9 mouse cellular contexts compared by ENCODE assay signal in the genomic region with DNA sequence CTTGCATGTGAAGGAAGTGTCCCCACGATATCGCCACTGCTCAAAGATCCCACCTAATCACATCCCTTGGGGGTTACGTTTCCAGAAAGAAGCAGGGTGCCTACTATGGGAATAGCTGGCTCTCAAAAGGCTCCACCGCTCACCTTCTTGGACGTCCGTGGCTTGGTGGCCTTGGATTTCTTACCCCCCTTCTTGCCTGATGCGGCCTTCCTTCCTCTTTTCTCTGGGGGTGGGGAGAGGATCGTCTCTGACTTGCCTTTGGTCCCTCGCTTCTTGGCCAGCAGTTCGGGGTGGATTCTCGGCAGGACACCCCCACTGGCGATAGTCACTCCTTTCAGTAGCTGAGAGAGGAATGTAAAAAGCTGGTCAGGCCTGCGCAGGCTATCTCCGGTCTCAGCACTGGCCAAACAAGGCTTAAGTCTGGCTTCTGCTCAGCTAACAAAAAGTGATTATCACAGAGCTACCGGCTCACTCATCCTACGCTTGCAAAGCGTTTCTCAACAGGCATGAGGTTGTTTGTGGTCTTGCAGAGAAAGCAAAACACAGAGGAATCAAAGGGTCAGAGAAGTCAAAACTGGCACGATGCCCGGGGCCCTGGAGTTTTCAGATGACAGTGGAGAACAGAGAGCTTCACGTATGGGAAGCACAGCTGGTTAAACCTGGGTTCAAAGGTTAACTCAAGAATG. TPM values are rescaled to one million over a fixed set of nuclear protein-coding genes. Genes with fewer than 3 reads are reported as not detected.
DNase-seq lines count a peak whose midpoint lies in the region; ATAC-seq and TF ChIP-seq lines count a peak whose summit lies in the region.
"Had no signal": no experiment of that assay in that cellular context is flagged by ENCODE, and none has a peak within 500 bp of the region (broad histone marks: within the 10 kb centered on the region; RNA-seq: fewer than 3 reads in every experiment).

No protein-coding gene starts in this region.

- no peak overlapping the region for H3K27ac ChIP-seq in liver, embryonic 14.5 days
- H3K27ac ChIP-seq in forebrain, postnatal 0 days (ENCODE audit: low read depth, low read length) = no peak overlapping the region
- H3K27ac ChIP-seq in midbrain, embryonic 15.5 days = no peak overlapping the region
- H3K27ac ChIP-seq: stomach, embryonic 15.5 days had no signal

- ATAC-seq in liver, embryonic 14.5 days (ENCODE audit: insufficient read depth) = peak; percentile 31; the same call in 1 of the 2 replicates
- no peak for ATAC-seq in forebrain, postnatal 0 days
- no peak for ATAC-seq in midbrain, embryonic 15.5 days (replicated peaks)

- H3K9me3 ChIP-seq in liver, embryonic 14.5 days (ENCODE audit: control insufficient read depth, low read length) = no peaks in the 10 kb centered on the region
- no peaks in the 10 kb centered on the region for H3K9me3 ChIP-seq in forebrain, postnatal 0 days (ENCODE audit: low read length)
- H3K9me3 ChIP-seq in midbrain, embryonic 15.5 days = no peaks in the 10 kb centered on the region
- H3K9me3 ChIP-seq: stomach, embryonic 15.5 days had no signal

- H3K36me3 ChIP-seq in liver, embryonic 14.5 days (replicated peaks; ENCODE audit: control insufficient read depth, insufficient read depth, low read depth) = no peaks in the 10 kb centered on the region
- peaks cover 90% of the 10 kb centered on the region for H3K36me3 ChIP-seq in forebrain, postnatal 0 days (ENCODE audit: insufficient read depth)
- peaks cover 70% of the 10 kb centered on the region for H3K36me3 ChIP-seq in midbrain, embryonic 15.5 days (replicated peaks)

- H3K9ac ChIP-seq in liver, embryonic 14.5 days (replicated peaks) = no peak overlapping the region
- H3K9ac ChIP-seq in forebrain, postnatal 0 days = no peak overlapping the region
- no peak overlapping the region for H3K9ac ChIP-seq in midbrain, embryonic 15.5 days
- H3K9ac ChIP-seq: stomach, embryonic 15.5 days had no signal

- TF ChIP-seq CTCF in liver, embryonic 14.5 days (IDR thresholded peaks at IDR 0.05; ENCODE audit: low read depth) = no peak
- no peak for TF ChIP-seq CTCF in forebrain, postnatal 0 days (IDR thresholded peaks at IDR 0.05; ENCODE audit: low read depth)

- WGBS in liver, embryonic 14.5 days (ENCODE audit: insufficient replicate concordance) = 38% methylated on average over 20 of the region's 20 CpGs
- 83% methylated on average over 20 of the region's 20 CpGs for WGBS in forebrain, postnatal 0 days
- WGBS in midbrain, embryonic 15.5 days = 86% methylated on average over 20 of the region's 20 CpGs

- no peak for TF ChIP-seq EP300 in liver, embryonic 14.5 days (IDR thresholded peaks at IDR 0.05; ENCODE audit: low read depth)

- no peaks in the 10 kb centered on the region for H3K4me1 ChIP-seq in liver, embryonic 14.5 days (replicated peaks; ENCODE audit: control insufficient read depth in 2 of 2, insufficient read depth in 2 of 2, low read length in 1 of 2)
- H3K4me1 ChIP-seq in forebrain, postnatal 0 days (ENCODE audit: insufficient read depth) = no peaks in the 10 kb centered on the region
- H3K4me1 ChIP-seq in midbrain, embryonic 15.5 days = no peaks in the 10 kb centered on the region
- H3K4me1 ChIP-seq: stomach, embryonic 15.5 days had no signal

- H3K4me2 ChIP-seq in liver, embryonic 14.5 days (ENCODE audit: low read depth) = no peak overlapping the region
- H3K4me2 ChIP-seq in forebrain, postnatal 0 days (ENCODE audit: low read depth) = no peak overlapping the region
- no peak overlapping the region for H3K4me2 ChIP-seq in midbrain, embryonic 15.5 days
- H3K4me2 ChIP-seq: stomach, embryonic 15.5 days had no signal

- intact Hi-C loops in heart, postnatal 10 days (cut with DNase I) = no loop called here

- no peak overlapping the region for H3K4me3 ChIP-seq in liver, embryonic 14.5 days (ENCODE audit: insufficient read depth in 1 of 2, low read depth in 2 of 2, low read length in 2 of 2)
- no peak overlapping the region for H3K4me3 ChIP-seq in forebrain, postnatal 0 days (ENCODE audit: low read depth, low read length)
- H3K4me3 ChIP-seq in midbrain, embryonic 15.5 days = no peak overlapping the region
- H3K4me3 ChIP-seq: stomach, embryonic 15.5 days had no signal

- H3K27me3 ChIP-seq in liver, embryonic 14.5 days (ENCODE audit: control insufficient read depth, insufficient read depth, low read length) = no peaks in the 10 kb centered on the region
- no peaks in the 10 kb centered on the region for H3K27me3 ChIP-seq in forebrain, postnatal 0 days (ENCODE audit: insufficient read depth, low read length)
- H3K27me3 ChIP-seq in midbrain, embryonic 15.5 days (replicated peaks) = no peaks in the 10 kb centered on the region
- H3K27me3 ChIP-seq: stomach, embryonic 15.5 days had no signal

- peak; percentile 29 for DNase-seq in urinary bladder, postnatal 14 days (ENCODE audit: low spot score)
- no peak for DNase-seq in urinary bladder, postnatal 25 days (ENCODE audit: low spot score)
- peak; percentile 40 to 61 for DNase-seq in heart, postnatal 10 days
- peak; percentile 31 to 39 (median 32) for DNase-seq in liver, embryonic 14.5 days (ENCODE audit: low read depth in 3 of 3, low spot score in 3 of 3)
- DNase-seq in forebrain, postnatal 0 days = no peak
- DNase-seq in gastrocnemius, postnatal 4 days (ENCODE audit: low spot score in 2 of 2) = no peak
- DNase-seq: gastrocnemius, postnatal 14 days had no signal

RNA-seq across cellular contexts. Expression of gene H2afy2, which starts 32.3 kb away (rescaled TPM):
- 10 to 100 TPM; 10.7 to 12.7 TPM for total RNA-seq in heart, postnatal 10 days (2021)
- polyA plus RNA-seq in liver, embryonic 14.5 days (2012; rRNA removed) = 1.1 and 1.7 TPM in 2 replicates
- 1.1 and 1.5 TPM in 2 replicates for polyA plus RNA-seq in liver, embryonic 14.5 days (2014; fragmentation: Nextera tagmentation; extraction: Ambion mirVana)
- 129 and 143 TPM in 2 replicates for total RNA-seq in forebrain, postnatal 0 days (2014; rRNA removed)
- polyA plus RNA-seq in forebrain, postnatal 0 days (2015; fragmentation: Nextera tagmentation; extraction: Ambion mirVana) = 175 and 191 TPM in 2 replicates
- polyA plus RNA-seq in midbrain, embryonic 15.5 days (2015; fragmentation: Nextera tagmentation; extraction: Ambion mirVana) = 307 and 327 TPM in 2 replicates
- total RNA-seq in gastrocnemius, postnatal 4 days (2021) = 10 to 100 TPM; 14.3 to 14.6 TPM

RNA-seq across cellular contexts. Expression of gene Aifm2, which starts 36.6 kb away (rescaled TPM):
- 10 to 100 TPM; 36.0 to 52.5 TPM for total RNA-seq in heart, postnatal 10 days (2021)
- polyA plus RNA-seq in liver, embryonic 14.5 days (2012; rRNA removed) = 1.4 and 2.1 TPM in 2 replicates
- polyA plus RNA-seq in liver, embryonic 14.5 days (2014; fragmentation: Nextera tagmentation; extraction: Ambion mirVana) = 2.7 and 3.2 TPM in 2 replicates
- total RNA-seq in forebrain, postnatal 0 days (2014; rRNA removed) = 11.5 and 13.0 TPM in 2 replicates
- polyA plus RNA-seq in forebrain, postnatal 0 days (2015; fragmentation: Nextera tagmentation; extraction: Ambion mirVana) = 8.4 and 11.7 TPM in 2 replicates
- 12.0 and 14.0 TPM in 2 replicates for polyA plus RNA-seq in midbrain, embryonic 15.5 days (2015; fragmentation: Nextera tagmentation; extraction: Ambion mirVana)
- total RNA-seq in gastrocnemius, postnatal 4 days (2021) = 10 to 100 TPM; 18.9 to 22.9 TPM

RNA-seq across cellular contexts. Expression of gene Tysnd1, which starts 56.4 kb away (rescaled TPM):
- 10 to 100 TPM; 25.9 to 26.6 TPM for total RNA-seq in heart, postnatal 10 days (2021)
- 16.2 and 20.9 TPM in 2 replicates for polyA plus RNA-seq in liver, embryonic 14.5 days (2012; rRNA removed)
- 13.9 and 14.2 TPM in 2 replicates for polyA plus RNA-seq in liver, embryonic 14.5 days (2014; fragmentation: Nextera tagmentation; extraction: Ambion mirVana)
- 50.5 and 56.8 TPM in 2 replicates for total RNA-seq in forebrain, postnatal 0 days (2014; rRNA removed)
- 34.0 and 34.4 TPM in 2 replicates for polyA plus RNA-seq in forebrain, postnatal 0 days (2015; fragmentation: Nextera tagmentation; extraction: Ambion mirVana)
- 31.1 and 32.9 TPM in 2 replicates for polyA plus RNA-seq in midbrain, embryonic 15.5 days (2015; fragmentation: Nextera tagmentation; extraction: Ambion mirVana)
- 10 to 100 TPM; 23.0 to 24.4 TPM for total RNA-seq in gastrocnemius, postnatal 4 days (2021)

Comparison
In these comparisons a context has a peak if more than half of its experiments do, and no peak if none do; other contexts are left out.
1. DNase-seq: peak in urinary bladder, postnatal 14 days (single experiment), heart, postnatal 10 days (2 of 2) and liver, embryonic 14.5 days (3 of 3); none in urinary bladder, postnatal 25 days (single experiment), forebrain, postnatal 0 days (single experiment) and gastrocnemius, postnatal 4 days (0 of 2).